Mouse (Mus musculus): ENCODE measurements around the gene Megf6. TPM values are rescaled to one million over a fixed set of nuclear protein-coding genes. Genes with fewer than 3 reads are reported as not detected.

Megf6 gene
- total and polyA plus RNA-seq, 2 experiments: 0.28 to 1.4 TPM

- H3K27me3 ChIP-seq (ENCODE audit: control insufficient read depth, insufficient read depth, low read length): no peaks in the 10 kb centered on the region
- H3K9ac ChIP-seq (ENCODE audit: low read depth, low read length): peak within 1 kb of the TSS; percentile 90
- H3K36me3 ChIP-seq (ENCODE audit: control insufficient read depth, insufficient read depth, low read length): peaks cover 5% of the 10 kb centered on the region; the same call in 1 of the 2 replicates
- WGBS: under 1% methylated on average over 73 of the region's 75 CpGs
- TF ChIP-seq CTCF (IDR thresholded peaks at IDR 0.05; ENCODE audit: low read depth, low read length) (no peak), POLR2A (IDR thresholded peaks at IDR 0.05; ENCODE audit: extremely low read depth, insufficient read depth, low read length) (peak; percentile 59; the same call in 1 of the 2 replicates)
- H3K27ac ChIP-seq (replicated peaks; ENCODE audit: insufficient read depth, low read depth, low read length): peak within 1 kb of the TSS; percentile 80
- no peaks in the 10 kb centered on the region for H3K79me2 ChIP-seq (ENCODE audit: control insufficient read depth, insufficient read depth, low read length)
- peak; percentile 91 for DNase-seq (ENCODE audit: extremely low read depth, low read depth, low spot score)
- H3K4me3 ChIP-seq (ENCODE audit: insufficient read depth, low read depth, low read length): peak within 1 kb of the TSS; percentile 90
- H3K4me1 ChIP-seq (ENCODE audit: control insufficient read depth, insufficient read depth, low read length): peaks cover 12% of the 10 kb centered on the region; the same call in 1 of the 2 replicates
Observed at GRCm38 (mm10) chr4:154160538-154161390, 9.8 kb upstream of the Megf6 start, which contains the start of gene Tprgl. Gene Tprgl, minus strand, starts transcription at chr4:154160666.

GRCm38 (mm10) chr4:154163296-154163695, 7.2 kb upstream of the Megf6 start:
- WGBS: 13% methylated on average over 7 of the region's 7 CpGs
- Histone ChIP-seq H3K4me1 (ENCODE audit: control insufficient read depth, insufficient read depth, low read length) (peaks cover 12% of the 10 kb centered on the region; the same call in 1 of the 2 replicates), H3K27ac (replicated peaks; ENCODE audit: insufficient read depth, low read depth, low read length) (no peak overlapping the region), H3K4me3 (ENCODE audit: insufficient read depth, low read depth, low read length) (no peak overlapping the region), H3K9ac (ENCODE audit: low read depth, low read length) (no peak overlapping the region), H3K27me3 (ENCODE audit: control insufficient read depth, insufficient read depth, low read length) (no peaks in the 10 kb centered on the region), H3K36me3 (ENCODE audit: control insufficient read depth, insufficient read depth, low read length) (no peaks in the 10 kb centered on the region), H3K79me2 (ENCODE audit: control insufficient read depth, insufficient read depth, low read length) (no peaks in the 10 kb centered on the region)
- DNase-seq (ENCODE audit: extremely low read depth, low read depth, low spot score): peak; percentile 44
- TF ChIP-seq POLR2A (IDR thresholded peaks at IDR 0.05; ENCODE audit: extremely low read depth, insufficient read depth, low read length) (no peak), CTCF (IDR thresholded peaks at IDR 0.05; ENCODE audit: low read depth, low read length) (peak; percentile 89)

GRCm38 (mm10) chr4:154167053-154167452, 3.5 kb upstream of the Megf6 start:
- 28% methylated on average over 5 of the region's 5 CpGs for WGBS
- Histone ChIP-seq H3K4me3 (ENCODE audit: insufficient read depth, low read depth, low read length) (no peak overlapping the region), H3K36me3 (ENCODE audit: control insufficient read depth, insufficient read depth, low read length) (no peaks in the 10 kb centered on the region), H3K4me1 (ENCODE audit: control insufficient read depth, insufficient read depth, low read length) (no peaks in the 10 kb centered on the region), H3K9ac (ENCODE audit: low read depth, low read length) (no peak overlapping the region), H3K27me3 (ENCODE audit: control insufficient read depth, insufficient read depth, low read length) (peaks cover 13% of the 10 kb centered on the region), H3K79me2 (ENCODE audit: control insufficient read depth, insufficient read depth, low read length) (no peaks in the 10 kb centered on the region), H3K27ac (replicated peaks; ENCODE audit: insufficient read depth, low read depth, low read length) (no peak overlapping the region)
- no peak for DNase-seq (ENCODE audit: extremely low read depth, low read depth, low spot score)
- TF ChIP-seq POLR2A (IDR thresholded peaks at IDR 0.05; ENCODE audit: extremely low read depth, insufficient read depth, low read length) (no peak), CTCF (IDR thresholded peaks at IDR 0.05; ENCODE audit: low read depth, low read length) (peak; percentile 77)

- 0 out of 2 replicates have a peak overlapping the region, but pooled peaks have one; percentile 25 for H3K9ac ChIP-seq (ENCODE audit: low read depth, low read length)
- no peaks in the 10 kb centered on the region for H3K36me3 ChIP-seq (ENCODE audit: control insufficient read depth, insufficient read depth, low read length)
- 5% methylated on average over 15 of the region's 15 CpGs for WGBS
- no peaks in the 10 kb centered on the region for H3K79me2 ChIP-seq (ENCODE audit: control insufficient read depth, insufficient read depth, low read length)
- DNase-seq (ENCODE audit: extremely low read depth, low read depth, low spot score): no peak
- peaks cover 13% of the 10 kb centered on the region for H3K27me3 ChIP-seq (ENCODE audit: control insufficient read depth, insufficient read depth, low read length)
- peak overlapping the region; percentile 30; the same call in 1 of the 2 replicates for H3K4me3 ChIP-seq (ENCODE audit: insufficient read depth, low read depth, low read length)
- TF ChIP-seq CTCF (IDR thresholded peaks at IDR 0.05; ENCODE audit: low read depth, low read length): no peak
- no peak for TF ChIP-seq POLR2A (IDR thresholded peaks at IDR 0.05; ENCODE audit: extremely low read depth, insufficient read depth, low read length)
- no peak overlapping the region for H3K27ac ChIP-seq (replicated peaks; ENCODE audit: insufficient read depth, low read depth, low read length)
- H3K4me1 ChIP-seq (ENCODE audit: control insufficient read depth, insufficient read depth, low read length): no peaks in the 10 kb centered on the region
Observed at GRCm38 (mm10) chr4:154170021-154170420, 509 bp upstream of the Megf6 start.

GRCm38 (mm10) chr4:154171151-154171930, 811 bp downstream of the Megf6 start:
- Histone ChIP-seq H3K36me3 (ENCODE audit: control insufficient read depth, insufficient read depth, low read length) (no peaks in the 10 kb centered on the region), H3K4me1 (ENCODE audit: control insufficient read depth, insufficient read depth, low read length) (no peaks in the 10 kb centered on the region), H3K79me2 (ENCODE audit: control insufficient read depth, insufficient read depth, low read length) (no peaks in the 10 kb centered on the region), H3K27ac (replicated peaks; ENCODE audit: insufficient read depth, low read depth, low read length) (no peak overlapping the region), H3K4me3 (ENCODE audit: insufficient read depth, low read depth, low read length) (peak overlapping the region; percentile 54; the same call in 1 of the 2 replicates), H3K9ac (ENCODE audit: low read depth, low read length) (peak overlapping the region; percentile 46), H3K27me3 (ENCODE audit: control insufficient read depth, insufficient read depth, low read length) (peaks cover 13% of the 10 kb centered on the region)
- no peak for DNase-seq (ENCODE audit: extremely low read depth, low read depth, low spot score)
- WGBS: 4% methylated on average over 37 of the region's 37 CpGs
- TF ChIP-seq POLR2A (IDR thresholded peaks at IDR 0.05; ENCODE audit: extremely low read depth, insufficient read depth, low read length): no peak
- no peak for TF ChIP-seq CTCF (IDR thresholded peaks at IDR 0.05; ENCODE audit: low read depth, low read length)

All from liver, adult 2 months (tissue).